Mouse (Mus musculus) C2C12 (cell line): ENCODE measurements around the gene Nr3c2.

Experiments used
- CEBPB ChIP-seq: IDR thresholded peaks from one replicate; pipeline ENCODE4 v1.6.1; 2011; ENCODE audit warnings: low read depth, mild to moderate bottlenecking, control low read depth, moderate library complexity
- CTCF ChIP-seq: IDR thresholded peaks from one replicate; pipeline ENCODE4 v1.5.1; 2011; ENCODE audit not compliant: control insufficient read depth, insufficient read depth, insufficient read length
- MAX ChIP-seq: IDR thresholded peaks from one replicate; pipeline ENCODE4 v1.6.1; 2011; ENCODE audit warnings: mild to moderate bottlenecking, control low read depth
- MYOD1 ChIP-seq: IDR thresholded peaks from one replicate; pipeline ENCODE4 v1.6.1; 2011; ENCODE audit warnings: low read depth; ENCODE audit not compliant: control insufficient read depth, insufficient read length
- MYOG ChIP-seq: IDR thresholded peaks from one replicate; pipeline ENCODE4 v1.6.1; 2011; ENCODE audit not compliant: control insufficient read depth, insufficient read length; ENCODE audit errors: extremely low read depth
- USF1 ChIP-seq: IDR thresholded peaks from one replicate; pipeline ENCODE4 v1.6.1; 2011; ENCODE audit warnings: low read depth, mild to moderate bottlenecking, control low read depth, moderate library complexity

DNA sequence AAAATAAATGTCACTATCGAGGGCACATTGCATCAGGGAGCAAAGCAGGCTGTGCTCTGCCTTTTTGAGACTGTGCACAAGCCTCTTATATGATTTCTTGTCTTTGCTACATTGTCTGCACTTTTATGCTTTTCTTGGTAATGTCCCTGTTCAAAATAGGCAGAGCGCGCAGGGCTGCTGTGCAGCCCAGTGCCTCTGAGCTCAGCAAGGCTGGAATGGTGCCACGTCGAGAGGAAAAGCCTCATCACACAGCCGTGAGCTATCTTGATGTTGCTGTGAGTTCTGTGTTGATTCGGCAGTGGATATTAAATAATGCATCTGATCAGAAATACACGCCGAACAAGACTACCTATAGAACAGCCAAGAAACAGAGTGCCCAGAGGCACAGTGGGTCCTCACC lies 290.1 kb downstream of the Nr3c2 start:
- TF ChIP-seq CTCF (no peak), USF1 (no peak), MYOD1 (no peak), MYOG (no peak), CEBPB (no peak), MAX (no peak)
